Mouse (Mus musculus): Measurements from ENCODE around the gene Ift43.

The Ift43 gene

DNA sequence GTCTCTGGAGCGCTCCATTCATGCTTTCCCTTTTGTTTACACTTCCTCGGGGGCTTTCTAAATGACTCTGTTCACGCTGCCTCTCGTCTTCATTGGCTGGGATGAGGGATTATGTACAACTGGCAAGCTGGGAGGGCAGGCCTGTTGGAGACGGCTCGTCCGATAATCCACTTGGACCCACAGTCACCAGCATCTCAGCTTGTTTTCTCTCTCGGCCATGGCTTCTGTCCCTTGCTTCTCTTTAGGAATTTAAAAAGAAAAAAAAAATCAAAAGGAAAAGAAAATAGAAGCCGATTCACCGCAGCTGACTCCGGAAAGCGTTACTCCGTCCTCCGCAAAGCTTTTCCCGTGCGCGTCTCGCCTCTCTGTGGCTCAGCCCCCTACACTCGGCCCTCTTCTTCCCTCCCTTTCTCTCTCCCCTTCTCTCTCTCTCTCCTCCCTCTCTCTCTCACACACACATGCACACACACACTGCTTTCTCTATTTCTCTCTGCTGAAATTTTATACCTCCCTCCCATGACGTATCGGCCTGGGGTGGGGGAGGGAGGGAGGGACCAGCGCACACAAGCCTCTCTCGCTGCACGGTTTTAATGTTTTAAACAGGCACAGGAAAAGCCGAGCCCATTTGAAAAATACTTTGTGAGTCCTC lies 3.7 kb upstream of the Ift43 start, which contains the start of gene Tgfb3:
Tgfb3 (minus strand) TSS at position 489 of the 649 bp plus-strand sequence.
- peak in 1 of 2 experiments; percentile 15 for DNase-seq (ENCODE audit: low spot score in 2 of 2)

DNA sequence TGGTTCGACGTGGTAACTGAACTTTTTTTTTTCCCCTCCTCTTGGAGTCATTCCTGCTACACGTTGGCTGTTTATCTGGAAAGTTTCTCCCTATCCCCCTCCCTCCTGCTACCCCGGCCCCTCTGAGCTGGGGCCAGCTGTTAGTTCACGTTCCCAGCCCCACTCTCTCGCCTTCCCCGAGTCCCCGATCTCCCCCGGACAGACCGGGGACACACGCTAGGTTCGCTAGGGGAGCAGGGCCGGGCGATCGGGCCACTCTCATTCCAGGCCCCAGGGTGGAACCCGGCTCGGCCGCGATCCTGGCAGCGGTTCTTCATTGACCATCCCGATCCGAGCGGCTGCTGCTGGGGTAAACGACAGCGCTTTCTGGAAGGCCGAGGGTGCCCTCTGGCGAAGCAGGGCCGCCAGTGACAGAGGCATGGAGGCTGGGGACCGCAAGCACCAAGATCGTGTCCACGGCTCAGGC lies 3.1 kb upstream of the Ift43 start:
- peak; percentile 56 to 82 for DNase-seq (ENCODE audit: low spot score in 2 of 2)

DNA sequence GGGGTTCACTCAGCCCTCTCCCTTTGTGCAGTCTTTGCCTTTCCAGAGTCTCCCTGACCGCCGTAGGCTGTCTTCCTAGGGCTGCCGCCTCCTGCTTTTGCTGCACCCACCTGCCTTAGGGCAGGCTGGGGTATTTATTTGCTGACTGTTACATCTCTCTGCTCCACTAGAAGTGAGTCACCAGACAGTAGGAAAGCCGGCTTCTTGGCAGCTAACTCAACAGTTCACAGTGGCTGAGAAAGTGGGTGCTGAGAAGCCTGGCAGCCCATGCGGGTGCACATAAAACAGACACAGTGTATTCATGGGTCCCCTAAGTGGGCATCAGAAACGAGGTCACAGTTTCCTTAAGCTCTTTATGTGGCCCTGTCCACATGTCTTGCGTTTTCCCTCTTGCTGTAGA lies 3.5 kb downstream of the Ift43 start:
- DNase-seq (ENCODE audit: low spot score in 2 of 2): no peak

DNA sequence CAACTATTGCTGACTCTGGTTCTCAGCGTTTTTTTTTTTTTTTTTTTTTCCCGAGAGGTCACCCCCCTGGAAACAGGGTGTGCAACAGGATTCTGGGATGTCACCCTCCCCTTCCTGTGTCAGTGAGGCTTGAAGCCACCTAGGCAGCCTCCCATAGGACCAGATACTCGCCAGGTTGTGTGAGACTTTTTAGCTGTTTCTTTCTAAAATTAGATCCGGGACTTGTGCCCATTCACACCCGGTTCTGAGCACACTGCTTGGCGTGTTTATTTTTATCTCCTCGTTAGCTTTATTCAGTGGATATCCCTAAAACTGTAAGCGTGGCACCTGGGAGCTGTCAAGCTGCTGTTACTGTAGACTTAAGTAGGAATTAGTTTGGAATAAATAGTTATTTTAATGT lies 4.2 kb downstream of the Ift43 start:
- DNase-seq (ENCODE audit: low spot score in 2 of 2): no peak

DNA sequence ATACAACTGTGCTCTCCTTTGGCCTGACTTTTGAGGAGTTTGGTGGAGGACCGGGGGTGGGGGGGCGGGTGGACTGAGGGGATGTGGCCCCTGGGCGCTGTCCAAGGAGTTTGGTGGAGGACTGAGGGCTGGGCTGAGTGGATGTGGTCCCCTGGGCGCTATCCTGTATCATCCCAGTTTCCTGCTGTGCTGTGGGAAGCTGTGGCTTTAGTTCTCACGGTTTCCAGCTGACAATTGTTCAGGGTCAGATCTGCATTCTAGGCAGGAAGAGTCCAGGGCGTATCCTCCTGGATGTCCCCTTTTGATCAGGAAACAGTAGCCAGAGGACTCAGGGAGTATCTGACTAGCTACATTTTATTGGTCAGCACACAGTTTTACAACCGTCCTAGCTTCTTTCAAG lies 5.7 kb downstream of the Ift43 start:
- DNase-seq (ENCODE audit: low spot score in 2 of 2): no peak

DNA sequence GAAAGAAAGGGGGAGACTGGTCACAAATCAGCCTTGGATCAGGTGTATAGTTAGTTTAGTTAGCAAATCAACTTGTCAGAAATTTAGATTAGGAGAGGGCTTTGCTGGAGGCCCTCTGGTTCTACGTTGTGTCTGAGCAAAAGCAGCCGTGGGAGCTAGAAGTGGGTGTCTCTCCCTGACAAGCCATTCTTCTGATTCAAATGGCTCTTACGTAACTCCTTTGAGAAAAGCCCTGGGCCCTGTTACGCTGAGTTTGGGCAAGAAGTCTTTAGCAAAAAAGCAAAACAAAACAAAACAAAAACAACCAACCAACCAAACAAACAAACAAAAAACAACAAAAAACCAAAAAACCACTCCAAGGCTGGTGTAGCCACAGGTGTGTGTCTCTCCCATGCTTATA lies 8.4 kb downstream of the Ift43 start:
- no peak for DNase-seq (ENCODE audit: low spot score in 2 of 2)

DNA sequence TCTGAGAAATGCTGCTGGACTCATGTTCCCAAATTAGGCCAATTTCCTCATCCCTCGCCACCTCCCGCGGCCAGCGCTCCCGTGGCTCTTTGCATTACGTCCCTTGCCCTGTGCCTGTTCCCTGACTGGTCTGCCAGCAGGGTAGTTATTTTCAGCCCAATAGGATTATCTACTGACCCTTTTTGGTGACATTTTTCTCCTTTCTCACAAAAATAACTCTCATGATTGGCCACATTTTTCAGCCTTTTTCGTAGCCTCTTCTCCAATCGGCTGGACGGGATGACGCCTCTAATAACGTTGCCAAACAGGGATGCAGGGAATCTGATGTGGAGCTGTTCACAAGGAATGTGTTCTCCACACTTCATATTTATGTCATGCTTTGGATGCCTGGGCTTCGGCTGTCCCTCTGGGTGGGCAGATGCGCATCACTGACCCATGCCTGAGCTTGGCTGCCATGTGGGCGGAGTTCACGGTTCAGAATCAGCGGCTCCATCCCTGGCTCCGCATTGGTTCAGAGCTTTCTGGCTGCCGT lies 9.3 kb downstream of the Ift43 start:
- DNase-seq (ENCODE audit: low spot score in 2 of 2): no peak

DNA sequence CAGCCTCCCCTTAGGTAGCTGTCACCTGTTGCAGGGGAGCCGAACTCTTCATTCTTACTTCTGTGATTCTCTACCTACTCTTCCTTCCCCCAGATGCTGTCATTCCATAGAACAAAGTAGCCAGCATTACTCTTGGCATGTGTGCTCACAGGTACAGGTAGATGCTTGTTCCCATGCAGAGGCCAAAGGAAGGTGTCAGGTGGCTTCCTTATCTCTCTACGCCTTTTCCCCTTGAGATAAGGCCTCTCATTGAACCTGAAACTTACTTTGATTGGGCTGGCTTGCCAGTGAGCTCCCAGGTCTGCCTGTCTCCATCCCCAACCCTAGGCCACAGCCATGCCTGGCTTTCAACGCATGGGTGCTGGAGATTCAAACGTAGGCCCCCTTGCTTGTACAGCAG lies 11.7 kb downstream of the Ift43 start:
- no peak for DNase-seq (ENCODE audit: low spot score in 2 of 2)

DNA sequence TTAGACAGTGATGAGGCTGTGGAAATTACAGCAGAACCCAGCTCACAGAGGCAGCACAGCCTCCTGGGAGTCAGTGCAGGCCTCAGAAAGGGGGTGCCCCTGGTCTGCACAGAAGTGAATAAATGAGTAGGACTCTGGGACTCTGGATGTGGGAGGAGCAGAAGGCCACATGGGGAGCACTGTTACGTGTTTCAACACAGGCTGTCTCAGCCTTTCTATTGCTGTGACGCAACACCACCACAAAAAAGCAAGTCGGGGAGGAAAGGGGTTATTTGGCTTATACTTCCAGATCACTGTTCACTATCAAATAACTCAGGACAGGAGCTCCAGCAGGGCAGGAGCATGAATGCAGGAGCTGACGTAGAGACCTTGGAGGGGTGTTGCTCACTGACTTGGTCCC lies 13.5 kb downstream of the Ift43 start:
- DNase-seq (ENCODE audit: low spot score in 2 of 2): no peak

DNA sequence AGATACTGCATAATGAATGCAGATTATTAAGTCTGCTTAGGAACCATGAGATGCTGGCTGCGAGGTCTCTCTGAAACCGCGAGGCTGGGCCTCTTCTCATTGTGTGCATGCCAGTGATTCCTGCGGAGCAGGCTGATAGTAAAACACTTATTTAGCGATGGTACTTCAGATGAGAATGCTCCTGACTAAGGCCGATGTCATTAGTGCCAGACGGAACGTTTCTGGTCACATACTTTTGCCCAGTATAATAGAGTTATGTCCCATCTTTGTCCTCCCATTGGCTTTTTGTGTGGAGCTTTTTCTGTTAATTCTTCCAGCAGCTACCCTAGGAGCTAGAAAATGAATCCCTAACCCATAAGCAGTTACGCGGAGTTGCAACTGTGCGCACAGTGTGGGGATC lies 15.4 kb downstream of the Ift43 start:
- DNase-seq (ENCODE audit: low spot score in 2 of 2): no peak

DNA sequence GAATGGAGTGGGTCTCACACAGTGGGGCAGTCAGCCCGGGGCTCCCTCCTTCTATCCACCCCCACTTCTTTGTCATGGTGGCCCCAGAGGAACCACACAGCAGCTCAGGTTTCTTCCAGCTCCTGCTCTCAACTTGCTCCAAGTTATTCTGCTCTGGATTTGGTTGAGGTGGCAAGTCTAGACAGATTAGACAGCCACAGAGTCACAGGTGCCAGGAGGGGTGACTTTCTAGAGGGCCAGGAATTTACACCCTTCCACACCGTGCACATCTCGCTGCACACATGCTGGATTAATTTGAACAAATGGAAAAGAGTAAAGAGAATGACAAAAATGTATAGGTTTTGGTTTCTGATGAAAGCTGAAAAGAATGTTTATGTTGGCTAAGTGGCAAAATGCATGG lies 18.4 kb downstream of the Ift43 start:
- no peak for DNase-seq (ENCODE audit: low spot score in 2 of 2)

DNA sequence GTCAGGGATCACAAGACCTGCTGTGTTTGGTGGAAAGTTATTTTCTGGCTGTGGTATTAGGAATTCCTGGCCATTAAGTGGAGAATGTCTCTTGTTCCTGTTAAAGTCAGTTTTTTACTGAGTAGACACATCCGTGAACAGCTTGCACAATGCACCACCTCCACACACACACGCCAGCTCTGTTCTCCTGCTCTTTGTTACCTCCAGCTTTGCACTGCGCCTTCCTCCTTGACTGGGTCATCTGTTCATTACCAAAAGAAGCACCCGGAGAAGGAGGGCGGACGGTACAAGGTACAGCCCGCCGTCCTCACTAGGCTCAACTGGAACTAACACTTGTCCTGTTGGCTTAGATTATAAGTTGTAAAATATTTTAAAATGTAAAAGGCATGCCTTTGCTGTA lies 20.3 kb downstream of the Ift43 start:
- DNase-seq (ENCODE audit: low spot score in 2 of 2): no peak

DNA sequence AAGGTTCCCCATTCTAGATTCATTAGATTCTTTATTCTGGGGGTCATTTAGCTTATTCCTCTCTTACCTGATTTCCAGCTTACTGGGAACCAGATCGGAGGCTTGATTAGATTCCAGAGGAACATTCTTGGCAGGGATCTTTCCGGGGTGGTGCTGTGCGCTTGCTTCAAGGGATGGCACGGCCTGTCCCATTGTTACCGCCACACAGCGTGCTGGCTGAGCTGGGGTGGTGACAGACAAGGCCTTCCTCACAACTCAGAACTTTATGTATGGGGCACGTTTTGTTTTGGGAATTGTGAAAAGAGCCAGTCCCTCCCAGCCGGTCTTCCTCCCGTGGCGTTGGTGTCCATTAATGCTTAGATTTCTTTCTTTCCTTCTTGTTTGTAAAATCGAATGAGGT lies 21.1 kb downstream of the Ift43 start:
- DNase-seq (ENCODE audit: low spot score in 2 of 2): no peak

DNA sequence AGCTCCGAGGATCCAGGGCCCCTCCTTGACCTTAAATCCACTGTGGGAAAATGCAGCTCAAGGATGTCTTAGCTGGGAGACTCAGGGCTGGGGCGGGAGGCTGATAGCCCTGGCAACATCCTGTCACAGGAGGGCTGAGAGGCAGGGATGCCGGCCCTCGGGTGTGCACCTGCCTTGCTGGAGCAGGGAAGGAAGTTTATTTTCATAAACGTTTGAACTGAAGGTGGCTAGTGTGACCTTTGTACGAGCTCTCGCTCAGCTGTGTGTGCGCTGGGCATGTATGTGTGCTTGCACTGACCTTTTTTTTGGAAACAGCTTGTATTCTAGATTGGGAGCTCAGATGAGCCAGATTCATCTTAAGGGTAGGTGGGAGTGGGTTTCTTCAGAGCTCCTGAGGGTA lies 21.5 kb downstream of the Ift43 start:
- DNase-seq (ENCODE audit: low spot score in 2 of 2): no peak

DNA sequence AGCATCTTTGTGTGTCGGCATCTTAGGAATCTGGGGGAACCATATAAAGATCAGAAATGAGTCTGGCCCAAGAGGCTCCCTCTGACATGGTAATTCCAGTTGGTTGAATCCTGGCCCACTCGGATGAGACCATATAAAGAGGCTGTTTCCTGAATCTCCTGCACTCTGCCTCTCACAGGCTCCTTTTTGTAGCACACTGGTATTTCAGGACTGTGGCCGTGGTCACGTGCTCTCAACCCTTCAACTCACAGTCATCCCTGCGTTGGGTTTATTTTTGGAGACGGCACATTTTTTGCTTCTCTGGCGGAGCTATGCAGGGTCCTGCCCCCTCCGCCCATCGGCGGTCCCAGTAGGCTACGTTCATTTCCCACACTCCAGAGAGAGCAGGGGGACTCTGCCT lies 22.0 kb downstream of the Ift43 start:
- no peak for DNase-seq (ENCODE audit: low spot score in 2 of 2)

DNA sequence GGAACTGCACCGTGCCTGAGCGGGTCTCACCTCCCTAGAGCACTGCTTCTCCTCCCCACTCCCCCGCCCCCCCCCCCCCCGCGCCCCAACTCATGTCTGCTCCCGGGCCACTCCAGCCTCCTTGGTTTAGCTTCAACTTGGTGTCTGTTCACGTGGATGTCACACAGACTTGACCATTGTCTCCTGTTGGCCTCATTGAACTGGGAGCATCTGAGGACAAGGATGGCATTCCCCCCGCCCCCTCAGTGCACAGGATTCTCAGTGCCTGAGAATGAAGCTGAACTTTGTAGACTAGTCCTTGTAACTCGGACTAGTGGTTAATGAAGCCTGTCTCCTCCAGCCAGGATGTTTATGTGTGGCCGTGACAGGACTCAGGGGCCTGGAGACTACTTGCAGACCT lies 23.2 kb downstream of the Ift43 start:
- no peak for DNase-seq (ENCODE audit: low spot score in 2 of 2)

DNA sequence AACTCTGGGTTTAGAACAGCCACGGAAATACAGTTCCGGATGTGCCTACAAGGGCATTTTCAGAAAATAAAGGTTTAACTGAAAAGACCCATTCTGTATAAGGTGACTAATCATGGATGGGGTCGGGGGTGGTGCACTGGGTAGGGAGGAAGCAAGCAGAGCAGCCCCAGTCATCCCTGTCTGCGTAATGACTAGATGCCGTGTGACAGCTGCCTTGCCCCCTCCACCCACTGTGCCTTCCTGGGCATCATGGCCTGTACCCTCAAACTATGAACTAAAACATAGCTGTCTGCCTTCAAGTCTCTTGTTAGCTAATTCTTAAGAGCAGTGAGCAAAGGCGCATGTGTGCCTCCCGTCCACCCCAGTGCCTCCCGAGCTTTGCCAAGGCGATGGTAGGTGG lies 23.7 kb downstream of the Ift43 start:
- no peak for DNase-seq (ENCODE audit: low spot score in 2 of 2)

DNA sequence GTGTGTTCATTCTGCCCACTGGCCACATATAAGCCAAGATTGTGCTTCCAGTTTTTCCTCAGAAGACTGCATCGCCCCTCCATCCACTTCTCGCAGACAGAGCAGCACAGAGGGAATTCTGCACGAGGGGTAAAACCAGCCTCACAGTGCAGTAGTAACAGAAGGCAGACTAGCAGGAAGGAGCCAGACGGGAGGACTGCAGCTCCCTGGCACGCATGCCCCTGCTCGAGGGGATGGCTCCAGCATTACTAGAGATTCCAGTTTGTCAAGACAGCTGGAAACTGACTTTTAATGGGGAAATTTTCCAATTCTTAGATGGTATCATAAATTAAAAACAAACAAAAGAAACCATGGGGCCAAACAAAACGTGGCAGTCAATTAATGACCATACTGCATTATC lies 25.3 kb downstream of the Ift43 start:
- no peak for DNase-seq (ENCODE audit: low spot score in 2 of 2)

DNA sequence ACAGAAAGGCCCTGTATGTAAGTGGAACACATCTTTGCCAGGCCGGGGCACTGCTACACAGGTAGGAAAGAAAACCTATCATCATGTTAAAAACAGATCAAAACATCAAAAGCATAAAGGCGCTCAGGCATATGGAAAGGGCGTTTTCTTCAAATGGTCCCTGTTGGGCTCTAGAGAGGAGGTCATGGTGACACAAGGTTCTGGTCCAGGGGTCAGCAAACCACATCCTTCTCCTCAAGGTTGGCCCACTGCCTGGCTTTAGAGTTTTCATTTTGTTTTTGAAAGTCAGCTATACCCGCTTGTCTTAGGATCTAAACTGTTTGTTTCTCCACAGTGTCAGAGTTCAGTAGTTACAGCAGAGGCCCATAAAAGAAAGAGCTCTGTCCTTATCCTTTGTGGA lies 27.2 kb downstream of the Ift43 start:
- DNase-seq (ENCODE audit: low spot score in 2 of 2): no peak

DNA sequence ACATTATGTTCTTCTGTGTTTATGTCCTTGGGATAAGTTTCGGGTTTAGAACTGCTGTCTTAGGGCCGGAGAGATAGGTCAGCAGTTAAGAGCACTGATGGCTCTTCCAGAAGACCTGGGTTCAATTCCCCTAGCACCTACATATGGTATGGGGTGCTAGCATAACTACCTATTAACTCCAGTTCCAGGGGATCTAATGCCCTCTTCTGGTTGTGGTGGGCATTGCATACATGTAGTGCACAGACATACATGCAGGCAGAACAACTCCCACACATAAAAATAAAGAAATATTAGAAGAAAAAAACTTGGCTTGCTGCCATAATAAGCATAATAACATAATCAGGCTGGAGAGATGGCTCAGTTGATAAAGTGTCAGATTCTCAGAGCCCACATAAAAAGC lies 28.3 kb downstream of the Ift43 start:
- peak in 1 of 2 experiments; percentile 36 for DNase-seq (ENCODE audit: low spot score in 2 of 2)

DNA sequence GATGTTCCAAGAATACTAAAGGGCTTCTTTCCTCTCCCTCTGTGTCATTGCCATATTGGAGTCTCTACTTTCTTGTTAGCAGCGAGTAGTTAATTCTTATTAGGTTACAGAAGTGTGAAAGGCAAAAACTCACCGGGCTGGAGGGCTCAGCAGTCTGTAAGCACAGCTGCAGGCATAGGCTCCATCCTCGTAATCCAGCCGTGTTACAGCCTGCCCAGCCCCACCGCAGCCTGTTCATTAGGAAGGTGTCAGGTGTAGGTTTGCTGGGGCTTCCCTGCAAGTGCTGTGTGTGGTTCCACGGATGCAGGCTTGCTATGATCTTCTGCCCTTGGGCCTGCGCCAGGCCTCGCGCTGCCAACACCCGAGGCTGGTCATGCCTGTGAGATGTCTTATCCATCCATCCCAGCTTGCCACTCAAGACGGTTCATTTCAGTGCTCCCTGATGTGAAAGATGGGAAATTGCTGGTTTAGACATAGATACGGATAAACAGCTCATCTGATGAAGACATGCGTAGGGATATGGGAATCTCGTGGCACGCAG lies 34.0 kb downstream of the Ift43 start:
- DNase-seq (ENCODE audit: low spot score in 2 of 2): no peak

DNA sequence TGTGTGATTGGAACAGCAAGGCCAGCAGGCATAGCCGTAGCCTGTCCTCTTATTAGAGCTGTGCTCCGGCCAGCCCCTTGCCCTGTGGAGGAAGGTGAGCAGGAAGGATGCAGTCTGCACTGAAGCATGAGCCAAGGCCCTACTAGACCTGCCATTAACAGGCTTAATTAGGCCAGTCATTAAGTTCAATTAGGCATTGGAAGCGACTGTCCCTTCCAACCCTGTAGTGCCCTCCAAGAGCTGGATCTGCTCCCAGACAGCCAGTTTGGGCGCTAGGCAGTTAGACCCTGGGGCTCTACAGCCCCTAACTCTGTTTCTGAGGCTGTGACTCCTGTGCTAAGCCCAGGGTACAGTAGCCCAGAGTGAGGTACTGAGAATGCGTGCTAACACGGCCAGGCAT lies 41.7 kb downstream of the Ift43 start:
- no peak for DNase-seq (ENCODE audit: low spot score in 2 of 2)

DNA sequence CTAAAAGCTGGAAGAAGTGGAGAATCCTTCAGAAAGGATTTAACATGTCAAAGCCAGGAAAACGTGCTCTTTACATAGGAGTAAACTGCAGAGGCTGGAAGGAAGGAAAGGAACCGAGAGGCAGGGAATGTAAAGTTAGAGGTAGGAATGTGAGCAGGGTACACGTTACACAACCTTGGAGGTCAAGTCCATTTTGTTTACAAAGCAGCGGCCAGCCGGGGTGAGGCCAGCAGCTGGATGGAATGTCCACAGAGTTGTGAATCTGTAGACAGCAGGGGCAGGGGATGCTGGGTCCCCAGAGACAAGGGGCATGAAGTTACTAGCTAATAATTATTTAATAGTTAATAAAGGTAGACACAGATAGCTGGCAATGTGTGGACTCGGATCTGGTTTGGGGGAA lies 45.8 kb downstream of the Ift43 start:
- DNase-seq (ENCODE audit: low spot score in 2 of 2): no peak

DNA sequence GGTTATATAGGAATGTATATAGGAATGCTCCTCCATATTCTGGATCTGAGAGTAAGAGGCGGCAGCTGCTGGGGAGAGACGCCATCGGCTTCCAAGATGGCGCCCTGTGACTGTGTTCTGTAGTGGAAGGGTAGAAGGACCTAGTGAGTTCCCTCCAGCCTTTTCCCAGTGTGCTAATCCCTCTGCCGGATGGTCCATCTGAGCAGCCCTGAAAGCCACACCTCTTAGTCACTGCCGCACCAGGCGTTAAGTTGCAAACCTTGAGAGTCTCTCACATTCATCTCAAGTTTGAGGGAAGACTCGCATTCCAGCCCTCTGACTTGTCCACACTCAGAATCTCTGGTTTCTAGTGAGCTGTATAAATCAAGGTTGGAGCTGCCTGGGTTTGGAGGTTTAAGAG lies 46.7 kb downstream of the Ift43 start:
- DNase-seq (ENCODE audit: low spot score in 2 of 2): no peak
